Mouse (Mus musculus): Measurements from ENCODE around the gene 2900011O08Rik.

The 2900011O08Rik gene

GRCm38 (mm10) chr16:14143298-14143697, 156.9 kb downstream of the 2900011O08Rik start:
- DNase-seq, result no peak

GRCm38 (mm10) chr16:14147712-14148111, 161.3 kb downstream of the 2900011O08Rik start:
- no peak for DNase-seq

All from cerebellum, postnatal 25 days (tissue).